Mouse (Mus musculus) MEL (cell line): ENCODE measurements around the gene Aak1.

Experiments used
- CHD1 ChIP-seq: IDR thresholded peaks from 2 replicates; pipeline ENCODE4 v1.6.1; 2012; ENCODE audit warnings: low read depth, mild to moderate bottlenecking, inconsistent platforms, low read length, improper control_type of control experiment
- CTCF ChIP-seq, 3 experiments: IDR thresholded peaks in 2 of 3; conservative IDR thresholded peaks in 1 of 3; 2 replicates each; pipeline ENCODE4 v1.5.1; 2011 to 2012; ENCODE audit warnings: low read length in 3 of 3, low read depth in 2 of 3, mild to moderate bottlenecking in 2 of 3, improper control_type of control experiment in 1 of 3, inconsistent platforms in 1 of 3, mixed read lengths in 1 of 3, moderate library complexity in 1 of 3; ENCODE audit not compliant: control insufficient read depth in 1 of 3, insufficient read depth in 1 of 3, poor library complexity in 1 of 3, severe bottlenecking in 1 of 3
- E2F4 ChIP-seq: IDR thresholded peaks from 2 replicates; pipeline ENCODE4 v1.6.1; 2011; ENCODE audit warnings: low read depth, low read length, improper control_type of control experiment, borderline replicate concordance
- ELF1 ChIP-seq: IDR thresholded peaks from 2 replicates; pipeline ENCODE4 v1.6.1; 2014; ENCODE audit warnings: low read depth, mild to moderate bottlenecking, inconsistent platforms, low read length, improper control_type of control experiment, moderate library complexity
- EP300 ChIP-seq, 2 experiments: IDR thresholded peaks; 2 replicates each; pipeline ENCODE4 v1.6.1; 2011; ENCODE audit warnings: improper control_type of control experiment in 2 of 2, low read length in 2 of 2, low read depth in 1 of 2, mild to moderate bottlenecking in 1 of 2
- HCFC1 ChIP-seq: IDR thresholded peaks from 2 replicates; pipeline ENCODE4 v1.6.1; 2012; ENCODE audit warnings: low read depth, mild to moderate bottlenecking, inconsistent platforms, low read length, improper control_type of control experiment, moderate library complexity
- KAT2A ChIP-seq: conservative IDR thresholded peaks from 2 replicates; pipeline ENCODE4 v1.6.1; 2012; ENCODE audit warnings: low read depth, low read length, improper control_type of control experiment, inconsistent platforms
- MAFK ChIP-seq: IDR thresholded peaks from 2 replicates; pipeline ENCODE4 v1.6.1; 2011; ENCODE audit warnings: low read depth, mild to moderate bottlenecking, low read length, improper control_type of control experiment, borderline replicate concordance
- POLR2A ChIP-seq, 2 experiments: IDR thresholded peaks; 2 replicates each; pipeline ENCODE4 v1.6.1; 2011 to 2012; ENCODE audit warnings: low read length in 2 of 2, mild to moderate bottlenecking in 2 of 2, control low read depth in 1 of 2, improper control_type of control experiment in 1 of 2, low read depth in 1 of 2, moderate library complexity in 1 of 2; ENCODE audit not compliant: control insufficient read depth in 1 of 2, insufficient read depth in 1 of 2, poor library complexity in 1 of 2
- TBP ChIP-seq: IDR thresholded peaks from 2 replicates; pipeline ENCODE4 v1.8.0; 2011; ENCODE audit warnings: low read depth, low read length, improper control_type of control experiment

- TF ChIP-seq TBP (no peak), EP300 (IDR thresholded peaks at IDR 0.05; ENCODE audit: low read depth in 1 of 2, low read length in 2 of 2) (no peak), CTCF (IDR thresholded peaks at IDR 0.05 in 2 of 3, conservative IDR thresholded peaks at IDR 0.05 in 1 of 3; ENCODE audit: control insufficient read depth in 1 of 3, insufficient read depth in 1 of 3, low read depth in 2 of 3, low read length in 3 of 3, poor library complexity in 1 of 3, severe bottlenecking in 1 of 3) (no peak), POLR2A (IDR thresholded peaks at IDR 0.05; ENCODE audit: control insufficient read depth in 1 of 2, insufficient read depth in 1 of 2, low read depth in 1 of 2, low read length in 2 of 2, poor library complexity in 1 of 2) (no peak), KAT2A (no peak), HCFC1 (no peak), CHD1 (no peak), ELF1 (no peak), E2F4 (no peak), MAFK (no peak)
Observed at GRCm38 (mm10) chr6:86924746-86925145, 75.4 kb downstream of the Aak1 start.
